15 mouse cellular contexts compared by ENCODE assay signal in genomic region chr5:75756168-75756567, GRCm38 (mm10).
"Had no signal": no experiment of that assay in that cellular context is flagged by ENCODE, and none has a peak within 500 bp of the region (broad histone marks: within the 10 kb centered on the region; RNA-seq: fewer than 3 reads in every experiment).

No protein-coding gene starts in this region.

- H3K4me2 ChIP-seq: limb, embryonic 12.5 days; liver, embryonic 13.5 days; lung, embryonic 15.5 days; neural tube, embryonic 13.5 days; stomach, embryonic 15.5 days had no signal

- H3K4me3 ChIP-seq: layer of hippocampus, adult 2 months; limb, embryonic 12.5 days; liver, embryonic 13.5 days; lung, embryonic 15.5 days; neural tube, embryonic 13.5 days; stomach, embryonic 15.5 days had no signal

- H3K9me3 ChIP-seq: limb, embryonic 12.5 days; liver, embryonic 13.5 days; lung, embryonic 15.5 days; neural tube, embryonic 13.5 days; stomach, embryonic 15.5 days had no signal

- H3K4me1 ChIP-seq: limb, embryonic 12.5 days; neural tube, embryonic 13.5 days; stomach, embryonic 15.5 days had no signal

- DNase-seq: kidney, postnatal 10 days; kidney, postnatal 4 days; liver; liver, embryonic 13.5 days; liver, postnatal 0 days; lung, postnatal 14 days; right cerebral cortex, postnatal 14 days; thymus, adult 2 months; thymus, postnatal 36 days had no signal

- H3K36me3 ChIP-seq: limb, embryonic 12.5 days; liver, embryonic 13.5 days; lung, embryonic 15.5 days; neural tube, embryonic 13.5 days; stomach, embryonic 15.5 days had no signal

- H3K27me3 ChIP-seq: limb, embryonic 12.5 days; liver, embryonic 13.5 days; lung, embryonic 15.5 days; neural tube, embryonic 13.5 days; stomach, embryonic 15.5 days had no signal

- H3K27ac ChIP-seq: layer of hippocampus, adult 2 months; limb, embryonic 12.5 days; liver, embryonic 13.5 days; lung, embryonic 15.5 days; macrophage; neural tube, embryonic 13.5 days; stomach, embryonic 15.5 days had no signal

- ATAC-seq: liver, postnatal 0 days had no signal

- H3K9ac ChIP-seq: limb, embryonic 12.5 days; liver, embryonic 13.5 days; liver, postnatal 0 days; lung, embryonic 15.5 days; neural tube, embryonic 13.5 days; stomach, embryonic 15.5 days had no signal
